Mouse (Mus musculus): Measurements from ENCODE around the gene Hdac1. TPM values are rescaled to one million over a fixed set of nuclear protein-coding genes. Genes with fewer than 3 reads are reported as not detected.

Hdac1 gene
- polyA plus RNA-seq, 1 experiment = 201 TPM

DNA sequence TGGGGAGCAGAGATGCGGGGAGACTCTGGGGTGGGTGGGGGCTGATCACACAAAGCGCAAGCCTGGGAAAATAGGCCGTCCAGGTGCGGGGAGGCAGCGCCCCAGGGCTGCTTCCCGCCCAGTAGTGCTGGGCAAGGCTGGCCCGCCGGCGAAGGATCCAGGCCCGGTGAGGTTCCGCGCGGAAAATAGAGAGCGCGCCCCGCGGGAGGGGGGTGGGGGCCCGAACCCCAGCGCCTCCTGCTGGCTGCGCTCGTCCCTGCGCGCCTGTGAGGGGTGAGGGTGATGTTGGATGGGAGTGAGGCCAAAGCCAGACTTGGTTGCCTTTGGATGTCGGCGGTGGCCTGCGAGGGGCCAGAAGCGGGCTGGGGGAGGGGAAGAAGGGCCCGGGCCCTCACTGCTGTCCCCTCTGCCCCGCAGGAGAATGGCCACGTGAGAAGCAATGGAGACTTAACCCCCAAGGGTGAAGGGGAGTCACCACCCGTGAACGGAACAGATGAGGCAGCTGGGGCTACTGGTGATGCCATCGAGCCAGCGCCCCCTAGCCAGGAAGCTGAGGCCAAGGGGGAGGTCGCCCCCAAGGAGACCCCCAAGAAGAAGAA lies 28.1 kb downstream of the Hdac1 start:
- peak; percentile 76 for DNase-seq
- under 1% methylated on average over 33 of the region's 35 CpGs for WGBS

DNA sequence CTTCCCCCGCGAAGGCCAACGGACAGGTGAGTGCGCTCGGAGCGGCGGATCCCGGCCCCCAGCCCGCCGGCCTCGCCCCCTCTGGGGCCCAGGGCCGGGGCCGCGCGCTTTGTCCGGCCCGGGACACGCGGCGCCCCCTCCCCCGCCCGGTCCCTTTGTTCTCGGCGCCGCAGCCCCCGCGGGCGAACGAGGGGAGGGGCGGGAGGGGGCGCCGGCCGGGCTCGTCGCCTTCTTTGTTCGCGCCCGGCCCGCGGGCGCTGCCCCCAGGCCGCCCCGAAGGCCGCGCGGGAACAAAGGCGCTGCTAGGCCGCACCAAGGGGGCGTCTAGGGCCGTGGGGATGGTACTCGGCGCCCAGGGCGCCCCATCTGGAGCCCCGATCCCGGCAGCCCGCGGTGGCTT lies 28.6 kb downstream of the Hdac1 start:
- no peaks in the 10 kb centered on the region for H3K27me3 ChIP-seq (ENCODE audit: control insufficient read depth, insufficient read depth, low read length)
- DNase-seq = no peak
- no peak overlapping the region for H3K27ac ChIP-seq (ENCODE audit: control insufficient read depth, insufficient read depth, low read length)
- peak overlapping the region; percentile 80 for H3K4me3 ChIP-seq (ENCODE audit: control insufficient read depth, insufficient read depth, low read length)
- TF ChIP-seq POLR2A (IDR thresholded peaks at IDR 0.05; ENCODE audit: control insufficient read depth, extremely low read depth, insufficient read depth, low read length, poor library complexity) (no peak), CTCF (IDR thresholded peaks at IDR 0.05; ENCODE audit: borderline replicate concordance, control insufficient read depth, extremely low read depth, insufficient read depth, low read length, poor library complexity) (no peak)
- peaks cover 11% of the 10 kb centered on the region; the same call in 1 of the 2 replicates for H3K4me1 ChIP-seq (replicated peaks; ENCODE audit: control insufficient read depth, insufficient read depth, low read length)
- WGBS = under 1% methylated on average over 57 of the region's 57 CpGs
- peaks cover 23% of the 10 kb centered on the region for H3K36me3 ChIP-seq (ENCODE audit: control insufficient read depth, insufficient read depth, low read length)

More for the DNA sequence above, 28.1 kb downstream of the Hdac1 start:
- H3K27me3 ChIP-seq (ENCODE audit: control insufficient read depth, insufficient read depth, low read length) = no peaks in the 10 kb centered on the region
- TF ChIP-seq POLR2A (IDR thresholded peaks at IDR 0.05; ENCODE audit: control insufficient read depth, extremely low read depth, insufficient read depth, low read length, poor library complexity) (no peak), CTCF (IDR thresholded peaks at IDR 0.05; ENCODE audit: borderline replicate concordance, control insufficient read depth, extremely low read depth, insufficient read depth, low read length, poor library complexity) (peak; percentile 91; the same call in 1 of the 2 replicates)
- H3K27ac ChIP-seq (ENCODE audit: control insufficient read depth, insufficient read depth, low read length) = no peak overlapping the region
- H3K4me3 ChIP-seq (ENCODE audit: control insufficient read depth, insufficient read depth, low read length) = peak overlapping the region; percentile 80
- H3K4me1 ChIP-seq (replicated peaks; ENCODE audit: control insufficient read depth, insufficient read depth, low read length) = peaks cover 11% of the 10 kb centered on the region; the same call in 1 of the 2 replicates
- H3K36me3 ChIP-seq (ENCODE audit: control insufficient read depth, insufficient read depth, low read length) = peaks cover 25% of the 10 kb centered on the region

DNA sequence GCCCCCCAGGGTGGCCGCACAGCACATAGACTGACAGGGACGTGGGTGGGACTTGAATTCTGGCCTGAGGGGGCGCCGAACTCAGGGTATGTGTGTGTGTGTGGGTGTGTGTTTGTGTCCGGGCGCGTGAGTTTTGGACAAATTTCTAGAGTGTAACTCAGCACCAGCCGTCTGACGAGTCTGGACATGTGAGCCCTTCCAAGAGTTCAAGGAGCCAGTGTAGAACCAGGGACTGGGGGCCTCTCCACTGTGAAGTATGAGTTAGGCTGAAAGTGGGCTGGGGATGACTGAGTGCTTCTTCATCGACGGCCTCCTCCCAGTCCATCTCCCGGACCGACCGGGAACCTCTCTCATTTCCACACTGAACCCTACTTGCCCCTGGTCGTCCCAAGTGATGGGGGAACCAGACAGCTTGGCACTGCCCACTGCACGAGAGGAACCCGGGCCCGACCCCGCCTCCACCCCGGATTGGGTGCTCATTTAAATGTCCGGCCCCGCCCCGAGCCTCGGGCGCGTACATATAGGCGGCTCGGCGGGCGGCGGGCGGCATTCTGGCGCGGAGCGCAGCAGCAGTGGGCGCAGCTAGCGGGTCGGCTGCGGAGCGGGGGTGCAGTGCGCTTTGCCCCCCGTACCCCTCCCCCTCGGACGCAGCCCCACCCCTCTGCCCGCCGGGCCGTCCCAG lies 29.3 kb downstream of the Hdac1 start, which contains the start of gene Marcksl1:
Gene Marcksl1, plus strand, starts transcription at position 496 of the 682 bp plus-strand sequence.
- Histone ChIP-seq H3K4me1 (replicated peaks; ENCODE audit: control insufficient read depth, insufficient read depth, low read length) (peaks cover 11% of the 10 kb centered on the region; the same call in 1 of the 2 replicates), H3K27ac (ENCODE audit: control insufficient read depth, insufficient read depth, low read length) (no peak within 1 kb of the TSS), H3K36me3 (ENCODE audit: control insufficient read depth, insufficient read depth, low read length) (peaks cover 16% of the 10 kb centered on the region), H3K27me3 (ENCODE audit: control insufficient read depth, insufficient read depth, low read length) (no peaks in the 10 kb centered on the region), H3K4me3 (ENCODE audit: control insufficient read depth, insufficient read depth, low read length) (peak within 1 kb of the TSS; percentile 80)
- TF ChIP-seq POLR2A (IDR thresholded peaks at IDR 0.05; ENCODE audit: control insufficient read depth, extremely low read depth, insufficient read depth, low read length, poor library complexity) (peak; percentile 96), CTCF (IDR thresholded peaks at IDR 0.05; ENCODE audit: borderline replicate concordance, control insufficient read depth, extremely low read depth, insufficient read depth, low read length, poor library complexity) (peak; percentile 35; the same call in 1 of the 2 replicates)
- 13% methylated on average over 47 of the region's 47 CpGs for WGBS
- peak; percentile 94 for DNase-seq

DNA sequence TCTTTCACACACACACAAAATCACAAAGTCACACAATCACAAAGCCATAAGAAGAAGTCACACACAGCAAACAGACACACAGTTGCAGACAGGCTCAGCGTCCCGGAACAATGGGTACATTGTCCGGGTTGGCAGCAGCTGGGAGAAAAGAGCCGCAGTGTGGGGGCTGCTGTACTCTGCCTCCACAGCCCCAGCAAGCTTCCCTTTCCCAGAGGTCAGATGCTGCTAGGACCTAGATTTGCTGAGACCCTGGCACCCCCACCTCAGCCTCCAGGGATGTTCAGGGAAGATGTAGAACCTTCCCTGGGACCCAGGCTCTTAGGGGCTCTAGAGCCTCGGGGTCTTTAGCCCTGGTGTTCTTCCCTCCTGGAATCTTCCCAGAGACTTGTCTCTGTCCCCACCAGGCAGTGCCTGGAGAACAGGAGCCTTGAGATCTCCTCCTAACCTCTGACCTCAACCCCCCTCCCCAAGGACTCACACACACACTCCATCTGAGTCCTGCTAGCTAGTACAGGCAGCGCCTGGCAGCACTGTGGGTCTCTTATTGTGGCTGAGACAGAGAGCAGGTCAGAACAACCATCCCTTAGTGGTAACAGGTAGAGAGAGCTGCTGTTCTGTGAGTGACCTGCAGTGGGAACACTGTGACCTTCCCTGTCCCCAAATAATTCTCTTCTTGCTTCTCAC lies 31.0 kb downstream of the Hdac1 start:
- Histone ChIP-seq H3K4me3 (ENCODE audit: control insufficient read depth, insufficient read depth, low read length) (no peak overlapping the region), H3K27ac (ENCODE audit: control insufficient read depth, insufficient read depth, low read length) (no peak overlapping the region), H3K27me3 (ENCODE audit: control insufficient read depth, insufficient read depth, low read length) (no peaks in the 10 kb centered on the region), H3K4me1 (replicated peaks; ENCODE audit: control insufficient read depth, insufficient read depth, low read length) (peaks cover 16% of the 10 kb centered on the region; the same call in 1 of the 2 replicates), H3K36me3 (ENCODE audit: control insufficient read depth, insufficient read depth, low read length) (peaks cover 2% of the 10 kb centered on the region)
- WGBS = 92% methylated on average over 6 of the region's 6 CpGs
- DNase-seq = no peak
- TF ChIP-seq POLR2A (IDR thresholded peaks at IDR 0.05; ENCODE audit: control insufficient read depth, extremely low read depth, insufficient read depth, low read length, poor library complexity) = no peak
- no peak for TF ChIP-seq CTCF (IDR thresholded peaks at IDR 0.05; ENCODE audit: borderline replicate concordance, control insufficient read depth, extremely low read depth, insufficient read depth, low read length, poor library complexity)

DNA sequence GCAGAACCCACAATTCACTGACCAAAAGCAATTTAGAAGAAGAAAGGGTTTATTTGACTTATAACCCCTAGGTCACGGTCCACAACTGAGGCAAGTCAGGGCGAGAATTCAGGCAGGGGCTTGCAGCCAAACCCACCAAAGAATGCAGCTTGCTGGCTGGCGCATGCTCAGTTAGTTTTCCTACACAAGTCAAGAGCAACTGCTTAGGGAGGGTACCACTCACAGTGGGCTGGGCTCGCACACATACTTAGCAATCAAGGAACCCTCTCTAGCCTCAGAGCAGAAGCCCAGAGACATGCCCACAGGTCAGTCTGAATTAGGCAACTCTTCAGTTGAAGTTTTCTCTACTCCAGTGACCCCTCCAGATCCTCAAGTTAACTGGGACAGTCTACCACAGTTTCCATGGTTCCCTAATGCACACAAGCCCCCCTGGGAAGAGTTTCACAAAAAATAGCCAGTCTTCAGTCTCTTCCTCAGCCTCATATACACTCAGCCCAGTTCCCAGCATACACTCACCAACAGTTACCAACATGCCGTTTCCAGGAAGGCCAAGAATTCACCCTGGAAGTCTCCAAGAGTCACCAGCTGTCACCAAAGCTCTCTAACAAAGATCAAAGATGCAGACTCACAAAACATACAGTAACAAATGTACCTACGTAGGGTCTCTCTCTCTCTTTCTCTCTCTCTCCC lies 31.6 kb downstream of the Hdac1 start:
- H3K27ac ChIP-seq (ENCODE audit: control insufficient read depth, insufficient read depth, low read length) = no peak overlapping the region
- H3K36me3 ChIP-seq (ENCODE audit: control insufficient read depth, insufficient read depth, low read length) = no peaks in the 10 kb centered on the region
- 84% methylated on average over 6 of the region's 6 CpGs for WGBS
- TF ChIP-seq CTCF (IDR thresholded peaks at IDR 0.05; ENCODE audit: borderline replicate concordance, control insufficient read depth, extremely low read depth, insufficient read depth, low read length, poor library complexity) = no peak
- no peak for TF ChIP-seq POLR2A (IDR thresholded peaks at IDR 0.05; ENCODE audit: control insufficient read depth, extremely low read depth, insufficient read depth, low read length, poor library complexity)
- peaks cover 16% of the 10 kb centered on the region; the same call in 1 of the 2 replicates for H3K4me1 ChIP-seq (replicated peaks; ENCODE audit: control insufficient read depth, insufficient read depth, low read length)
- no peaks in the 10 kb centered on the region for H3K27me3 ChIP-seq (ENCODE audit: control insufficient read depth, insufficient read depth, low read length)
- DNase-seq = no peak
- H3K4me3 ChIP-seq (ENCODE audit: control insufficient read depth, insufficient read depth, low read length) = no peak overlapping the region

DNA sequence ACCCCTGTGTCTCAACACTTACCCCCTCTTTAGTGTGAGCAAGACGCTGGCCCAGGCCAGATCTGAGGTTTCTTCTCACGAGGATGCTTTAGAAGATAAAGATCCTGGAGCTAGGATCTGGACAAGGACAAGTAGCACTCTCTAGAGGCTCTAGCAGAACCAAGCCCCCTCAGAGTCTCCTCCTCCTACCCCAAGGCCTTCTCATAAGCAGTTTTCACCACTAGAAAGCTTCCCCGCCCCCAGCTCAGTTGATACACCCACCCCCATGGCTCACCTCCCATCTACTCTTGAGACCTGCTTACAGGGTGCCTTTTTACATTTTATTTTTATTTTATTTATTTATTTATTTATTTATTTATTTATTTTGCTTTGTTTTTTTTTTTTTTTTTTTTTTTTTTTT lies 32.9 kb downstream of the Hdac1 start:
- no peaks in the 10 kb centered on the region for H3K36me3 ChIP-seq (ENCODE audit: control insufficient read depth, insufficient read depth, low read length)
- H3K4me1 ChIP-seq (replicated peaks; ENCODE audit: control insufficient read depth, insufficient read depth, low read length) = peaks cover 10% of the 10 kb centered on the region; the same call in 1 of the 2 replicates
- TF ChIP-seq CTCF (IDR thresholded peaks at IDR 0.05; ENCODE audit: borderline replicate concordance, control insufficient read depth, extremely low read depth, insufficient read depth, low read length, poor library complexity) = no peak
- TF ChIP-seq POLR2A (IDR thresholded peaks at IDR 0.05; ENCODE audit: control insufficient read depth, extremely low read depth, insufficient read depth, low read length, poor library complexity) = no peak
- no peak for DNase-seq
- WGBS = 86% methylated on average over 3 of the region's 3 CpGs
- H3K27ac ChIP-seq (ENCODE audit: control insufficient read depth, insufficient read depth, low read length) = no peak overlapping the region
- no peak overlapping the region for H3K4me3 ChIP-seq (ENCODE audit: control insufficient read depth, insufficient read depth, low read length)
- no peaks in the 10 kb centered on the region for H3K27me3 ChIP-seq (ENCODE audit: control insufficient read depth, insufficient read depth, low read length)
